Mouse (Mus musculus) myocyte (in vitro differentiated cells): Measurements from ENCODE around the gene Hras.

Source experiments
- CEBPB ChIP-seq: IDR thresholded peaks from 2 replicates; pipeline ENCODE4 v1.6.1; 2011; ENCODE audit warnings: mild to moderate bottlenecking, moderate library complexity; ENCODE audit not compliant: poor library complexity, insufficient read depth, severe bottlenecking
- MAX ChIP-seq: IDR thresholded peaks from one replicate; pipeline ENCODE4 v1.6.1; 2011; ENCODE audit warnings: low read depth, mild to moderate bottlenecking, control low read depth
- MYOD1 ChIP-seq, 3 experiments: IDR thresholded peaks; one replicate each; pipeline ENCODE4 v1.6.1; 2011; ENCODE audit warnings: control low read depth in 2 of 3, low read depth in 2 of 3, mild to moderate bottlenecking in 2 of 3, moderate library complexity in 1 of 3; ENCODE audit not compliant: insufficient read length in 2 of 3, control insufficient read depth in 1 of 3
- MYOG ChIP-seq, 3 experiments: IDR thresholded peaks; one replicate each; pipeline ENCODE4 v1.6.1; 2011; ENCODE audit warnings: control low read depth in 2 of 3, low read depth in 2 of 3, mild to moderate bottlenecking in 2 of 3; ENCODE audit not compliant: insufficient read length in 2 of 3, control insufficient read depth in 1 of 3, insufficient read depth in 1 of 3
- POLR2A ChIP-seq: IDR thresholded peaks from one replicate; pipeline ENCODE4 v1.6.1; 2011; ENCODE audit warnings: low read depth, mild to moderate bottlenecking, control low read depth, moderate library complexity; ENCODE audit not compliant: insufficient read length
- REST ChIP-seq: IDR thresholded peaks from one replicate; pipeline ENCODE4 v1.6.1; 2011; ENCODE audit warnings: mild to moderate bottlenecking, control low read depth, moderate library complexity; ENCODE audit not compliant: insufficient read depth, insufficient read length
- SRF ChIP-seq: IDR thresholded peaks from one replicate; pipeline ENCODE4 v1.6.1; 2011; ENCODE audit warnings: low read depth; ENCODE audit not compliant: control insufficient read depth, insufficient read length
- TCF12 ChIP-seq: IDR thresholded peaks from one replicate; pipeline ENCODE4 v1.6.1; 2011; ENCODE audit warnings: mild to moderate bottlenecking, control low read depth; ENCODE audit not compliant: poor library complexity, insufficient read depth, severe bottlenecking
- USF1 ChIP-seq: IDR thresholded peaks from one replicate; pipeline ENCODE4 v1.6.1; 2011; ENCODE audit warnings: low read depth, mild to moderate bottlenecking, control low read depth, moderate library complexity

GRCm38 (mm10) chr7:141144650-141145049 lies 49.2 kb downstream of the Hras start:
- no peak for TF ChIP-seq USF1
- no peak for TF ChIP-seq MYOG (IDR thresholded peaks at IDR 0.05; ENCODE audit: control insufficient read depth in 1 of 3, insufficient read depth in 1 of 3, insufficient read length in 2 of 3, low read depth in 2 of 3)
- TF ChIP-seq POLR2A: no peak
- no peak for TF ChIP-seq MAX
- TF ChIP-seq CEBPB: no peak
- no peak for TF ChIP-seq SRF
- TF ChIP-seq REST: no peak
- TF ChIP-seq MYOD1 (IDR thresholded peaks at IDR 0.05; ENCODE audit: control insufficient read depth in 1 of 3, insufficient read length in 2 of 3, low read depth in 2 of 3): no peak
- TF ChIP-seq TCF12: no peak
